Comparison of ENCODE assay signal across 8 mouse cellular contexts in the genomic region with DNA sequence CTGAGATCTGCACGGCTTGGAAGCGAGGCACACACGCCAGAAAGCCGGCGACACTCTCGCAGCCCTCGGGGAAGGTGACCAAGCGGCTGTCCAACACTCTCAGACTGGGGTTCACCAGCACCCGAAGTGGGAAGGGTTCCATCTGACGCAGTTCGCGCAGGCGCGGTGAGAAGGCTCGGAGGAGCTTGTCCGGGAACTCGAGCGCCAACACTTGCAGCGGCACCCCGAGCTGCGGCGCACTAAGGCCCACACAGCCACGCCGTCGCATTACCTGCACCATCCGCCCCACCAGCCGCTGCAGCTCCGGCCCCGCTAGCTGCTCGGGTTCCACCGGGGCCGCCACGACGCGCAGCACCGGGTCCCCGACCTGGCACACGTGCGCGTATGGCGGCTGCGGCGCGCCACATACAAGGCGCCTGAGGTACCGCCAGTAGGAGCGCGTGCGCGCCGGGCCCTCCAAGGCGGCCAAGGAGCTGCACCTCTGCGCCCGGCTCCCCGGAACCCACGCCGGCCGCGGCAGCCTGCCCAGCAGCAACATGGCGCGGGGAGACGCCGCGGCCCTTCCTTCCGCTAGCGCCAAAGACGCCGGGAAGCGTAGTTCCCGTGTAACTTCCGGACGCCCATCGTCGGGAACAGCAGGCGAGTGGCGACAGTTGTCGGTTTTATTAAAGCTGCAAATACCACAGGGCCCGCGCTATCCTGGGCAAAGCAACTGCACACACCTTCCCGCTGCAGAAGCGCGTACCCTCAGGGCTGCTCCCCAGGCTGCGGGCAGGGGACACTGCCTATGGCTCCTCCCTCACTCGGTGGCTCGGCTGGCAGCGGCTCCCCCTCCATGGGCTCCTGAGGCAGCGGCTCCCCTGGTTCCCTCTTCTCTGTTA. TPM values are rescaled to one million over a fixed set of nuclear protein-coding genes. Genes with fewer than 3 reads are reported as not detected.
DNase-seq lines count a peak whose midpoint lies in the region; ATAC-seq and TF ChIP-seq lines count a peak whose summit lies in the region.

Gene Pdf, minus strand, starts transcription at position 554 of the 881 bp plus-strand sequence.

- peak within 1 kb of the TSS; percentile 88 for H3K4me2 ChIP-seq in CH12.LX (ENCODE audit: insufficient read depth, low read depth, poor library complexity, severe bottlenecking)
- H3K4me2 ChIP-seq in forebrain, embryonic 13.5 days, result peak within 1 kb of the TSS; percentile 94
- peak within 1 kb of the TSS; percentile 87 for H3K4me2 ChIP-seq in heart, postnatal 0 days (ENCODE audit: low read depth, low read length)
- H3K4me2 ChIP-seq in liver, embryonic 15.5 days, result peak within 1 kb of the TSS; percentile 90
- peak within 1 kb of the TSS; percentile 94 for H3K4me2 ChIP-seq in neural tube, embryonic 12.5 days (replicated peaks)
- H3K4me2 ChIP-seq in stomach, postnatal 0 days (replicated peaks; ENCODE audit: low read depth), result peak within 1 kb of the TSS; percentile 88

- H3K4me1 ChIP-seq in CH12.LX (ENCODE audit: control insufficient read depth in 1 of 2, insufficient read depth in 2 of 2), result peaks cover 5 to 39% of the 10 kb centered on the region in 2 experiments; a peak in 3 of 4 replicates
- peaks cover 26% of the 10 kb centered on the region for H3K4me1 ChIP-seq in forebrain, embryonic 13.5 days
- 0 out of 2 replicates have a peak, but pooled peaks cover 13% of the 10 kb centered on the region for H3K4me1 ChIP-seq in heart, postnatal 0 days (ENCODE audit: control insufficient read depth, insufficient read depth)
- peaks cover 32% of the 10 kb centered on the region for H3K4me1 ChIP-seq in liver, embryonic 15.5 days (replicated peaks)
- H3K4me1 ChIP-seq in neural tube, embryonic 12.5 days, result peaks cover 18% of the 10 kb centered on the region
- no peaks in the 10 kb centered on the region for H3K4me1 ChIP-seq in stomach, postnatal 0 days (replicated peaks; ENCODE audit: control insufficient read depth, insufficient read depth)

- peak; percentile 87 for ATAC-seq in forebrain, embryonic 13.5 days
- ATAC-seq in heart, postnatal 0 days (ENCODE audit: insufficient read depth, low read depth), result peak; percentile 87
- peak; percentile 75 for ATAC-seq in liver, embryonic 15.5 days (ENCODE audit: insufficient read depth)
- peak; percentile 82 for ATAC-seq in neural tube, embryonic 12.5 days (ENCODE audit: low FRiP score, low read depth)
- peak; percentile 90 for ATAC-seq in stomach, postnatal 0 days (ENCODE audit: low FRiP score, low TSS enrichment)

- no peak for TF ChIP-seq EP300 in CH12.LX (IDR thresholded peaks at IDR 0.05; ENCODE audit: low read length)
- TF ChIP-seq EP300 in heart, postnatal 0 days (IDR thresholded peaks at IDR 0.05; ENCODE audit: low read depth), result no peak; the same call in 1 of the 2 replicates
- no peak for TF ChIP-seq EP300 in stomach, postnatal 0 days (optimal IDR thresholded peaks at IDR 0.05)

- H3K9me3 ChIP-seq in CH12.LX (replicated peaks; ENCODE audit: low read length), result no peaks in the 10 kb centered on the region
- H3K9me3 ChIP-seq in forebrain, embryonic 13.5 days (replicated peaks), result no peaks in the 10 kb centered on the region
- H3K9me3 ChIP-seq in heart, postnatal 0 days (replicated peaks; ENCODE audit: control insufficient read depth, low read length), result no peaks in the 10 kb centered on the region
- H3K9me3 ChIP-seq in liver, embryonic 15.5 days (replicated peaks), result no peaks in the 10 kb centered on the region
- H3K9me3 ChIP-seq in neural tube, embryonic 12.5 days, result no peaks in the 10 kb centered on the region
- no peaks in the 10 kb centered on the region for H3K9me3 ChIP-seq in stomach, postnatal 0 days (ENCODE audit: control insufficient read depth, low read length)

- H3K4me3 ChIP-seq in CH12.LX (replicated peaks in 1 of 3; ENCODE audit: low read depth in 2 of 3, low read length in 2 of 3, poor library complexity in 1 of 3), result peak within 1 kb of the TSS; percentile 76 to 91 (median 90)
- H3K4me3 ChIP-seq in forebrain, embryonic 13.5 days, result peak within 1 kb of the TSS; percentile 81
- peak within 1 kb of the TSS; percentile 88 for H3K4me3 ChIP-seq in heart, postnatal 0 days (ENCODE audit: low read depth, low read length)
- peak within 1 kb of the TSS; percentile 73 for H3K4me3 ChIP-seq in liver, embryonic 15.5 days (replicated peaks)
- H3K4me3 ChIP-seq in neural tube, embryonic 12.5 days, result peak within 1 kb of the TSS; percentile 82
- H3K4me3 ChIP-seq in stomach, postnatal 0 days (ENCODE audit: low read depth, low read length), result peak within 1 kb of the TSS; percentile 89

- peak within 1 kb of the TSS; percentile 74 for H3K9ac ChIP-seq in CH12.LX (ENCODE audit: insufficient read depth, low read depth)
- H3K9ac ChIP-seq in forebrain, embryonic 13.5 days, result peak within 1 kb of the TSS; percentile 84
- H3K9ac ChIP-seq in heart, postnatal 0 days (replicated peaks; ENCODE audit: low read depth, low read length), result peak within 1 kb of the TSS; percentile 77
- peak within 1 kb of the TSS; percentile 70 for H3K9ac ChIP-seq in liver, embryonic 15.5 days
- peak within 1 kb of the TSS; percentile 88 for H3K9ac ChIP-seq in neural tube, embryonic 12.5 days
- H3K9ac ChIP-seq in stomach, postnatal 0 days (ENCODE audit: low read length), result peak within 1 kb of the TSS; percentile 82

- H3K27ac ChIP-seq in CH12.LX (ENCODE audit: insufficient read depth, low read depth), result peak within 1 kb of the TSS; percentile 80
- peak within 1 kb of the TSS; percentile 90 for H3K27ac ChIP-seq in forebrain, embryonic 13.5 days
- H3K27ac ChIP-seq in heart, postnatal 0 days (ENCODE audit: low read depth), result peak within 1 kb of the TSS; percentile 93
- H3K27ac ChIP-seq in liver, embryonic 15.5 days (replicated peaks), result peak within 1 kb of the TSS; percentile 83
- H3K27ac ChIP-seq in neural tube, embryonic 12.5 days, result peak within 1 kb of the TSS; percentile 46
- peak within 1 kb of the TSS; percentile 94 for H3K27ac ChIP-seq in stomach, postnatal 0 days (replicated peaks)

- no peak for TF ChIP-seq RAD21 in CH12.LX (IDR thresholded peaks at IDR 0.05; ENCODE audit: low read depth, low read length)

- WGBS in forebrain, embryonic 13.5 days, result under 1% methylated on average over 87 of the region's 87 CpGs
- under 1% methylated on average over 87 of the region's 87 CpGs for WGBS in heart, postnatal 0 days
- under 1% methylated on average over 87 of the region's 87 CpGs for WGBS in liver, embryonic 15.5 days (ENCODE audit: insufficient replicate concordance)
- under 1% methylated on average over 87 of the region's 87 CpGs for WGBS in neural tube, embryonic 12.5 days
- under 1% methylated on average over 85 of the region's 87 CpGs for WGBS in stomach, postnatal 0 days

- dilution Hi-C loops in CH12.LX (cut with MboI; ENCODE audit: extremely low pct_ligation_motif_present, extremely low pct_unique_long_range_greater_than_20kb, low sequenced_read_pairs), result no loop called here

- in situ Hi-C loops in CH12.LX (cut with MboI; ENCODE audit: low pct_ligation_motif_present, low pct_unique_long_range_greater_than_20kb, low sequenced_read_pairs), result no loop called here

- peak; percentile 86 for TF ChIP-seq POLR2A in CH12.LX (IDR thresholded peaks at IDR 0.05; ENCODE audit: low read depth, low read length)

- DNase-seq in CH12.LX (ENCODE audit: extremely low read depth), result peak; percentile 69
- peak; percentile 69 for DNase-seq in c-Kit-positive CD71-positive TER-119-positive erythroid progenitor cells, embryonic 14.5 days (ENCODE audit: low spot score)
- DNase-seq in heart, postnatal 0 days (ENCODE audit: low spot score), result peak; percentile 78
- peak; percentile 87 to 92 for DNase-seq in kidney, postnatal 4 days
- peak; percentile 87 for DNase-seq in stomach, postnatal 0 days (ENCODE audit: low spot score)

- H3K79me2 ChIP-seq in CH12.LX (replicated peaks; ENCODE audit: control insufficient read depth, extremely low read depth, insufficient read depth, poor library complexity, severe bottlenecking), result peaks cover 24% of the 10 kb centered on the region

- TF ChIP-seq CTCF in CH12.LX (conservative IDR thresholded peaks at IDR 0.05 in 1 of 2, IDR thresholded peaks at IDR 0.05 in 1 of 2; ENCODE audit: low read depth in 2 of 2, low read length in 2 of 2), result no peak
- no peak for TF ChIP-seq CTCF in heart, postnatal 0 days (IDR thresholded peaks at IDR 0.05; ENCODE audit: low read depth)
- no peak for TF ChIP-seq CTCF in stomach, postnatal 0 days (IDR thresholded peaks at IDR 0.05; ENCODE audit: low read depth)

- no peaks in the 10 kb centered on the region for H3K27me3 ChIP-seq in CH12.LX (replicated peaks)
- H3K27me3 ChIP-seq in forebrain, embryonic 13.5 days, result no peaks in the 10 kb centered on the region
- H3K27me3 ChIP-seq in heart, postnatal 0 days (ENCODE audit: control insufficient read depth, insufficient read depth, low read length), result no peaks in the 10 kb centered on the region
- no peaks in the 10 kb centered on the region for H3K27me3 ChIP-seq in liver, embryonic 15.5 days
- H3K27me3 ChIP-seq in neural tube, embryonic 12.5 days (replicated peaks), result no peaks in the 10 kb centered on the region
- H3K27me3 ChIP-seq in stomach, postnatal 0 days (ENCODE audit: control insufficient read depth, insufficient read depth, low read length), result no peaks in the 10 kb centered on the region

- peaks cover 65 to 76% of the 10 kb centered on the region in 2 experiments for H3K36me3 ChIP-seq in CH12.LX (replicated peaks in 1 of 2; ENCODE audit: control insufficient read depth in 1 of 2, insufficient read depth in 1 of 2, low read length in 1 of 2)
- H3K36me3 ChIP-seq in forebrain, embryonic 13.5 days (ENCODE audit: poor library complexity, severe bottlenecking), result peaks cover 83% of the 10 kb centered on the region
- peaks cover 71% of the 10 kb centered on the region for H3K36me3 ChIP-seq in heart, postnatal 0 days (replicated peaks; ENCODE audit: control insufficient read depth, insufficient read depth, low read length)
- peaks cover 82% of the 10 kb centered on the region for H3K36me3 ChIP-seq in liver, embryonic 15.5 days (replicated peaks)
- peaks cover 83% of the 10 kb centered on the region for H3K36me3 ChIP-seq in neural tube, embryonic 12.5 days
- H3K36me3 ChIP-seq in stomach, postnatal 0 days (ENCODE audit: control insufficient read depth, insufficient read depth, low read length), result peaks cover 27% of the 10 kb centered on the region

TF ChIP-seq in CH12.LX, 34 proteins besides CTCF, POLR2A, EP300 and RAD21 (continues in another document):
- no peak for TF ChIP-seq ZC3H11A (IDR thresholded peaks at IDR 0.05; ENCODE audit: low read depth, low read length)

RNA-seq across cellular contexts. Expression of gene Pdf, which starts in this region (rescaled TPM):
- total RNA-seq in CH12.LX (2012; rRNA removed) (34.6 and 43.7 TPM in 2 replicates), CH12.LX (2014; rRNA removed) (49.4 and 50.2 TPM in 2 replicates)
- polyA plus RNA-seq in CH12.LX (2012; ENCODE audit: insufficient read length, low read depth), result 36.8 and 38.9 TPM in 2 replicates
- polyA plus RNA-seq in forebrain, embryonic 13.5 days (2015; fragmentation: Nextera tagmentation; extraction: Ambion mirVana), result 32.0 and 36.7 TPM in 2 replicates
- total RNA-seq in heart, postnatal 0 days (2014; rRNA removed; ENCODE audit: low replicate concordance), result 90.4 and 94.8 TPM in 2 replicates
- polyA plus RNA-seq in heart, postnatal 0 days (2015; fragmentation: Nextera tagmentation; extraction: Ambion mirVana), result 55.9 and 59.7 TPM in 2 replicates
- polyA plus RNA-seq in liver, embryonic 15.5 days (2015; fragmentation: Nextera tagmentation; extraction: Ambion mirVana), result 16.5 and 19.2 TPM in 2 replicates
- polyA plus RNA-seq in neural tube, embryonic 12.5 days (2016; fragmentation: Nextera tagmentation; extraction: Ambion mirVana), result 43.0 and 43.9 TPM in 2 replicates
- 26.5 and 28.2 TPM in 2 replicates for polyA plus RNA-seq in stomach, postnatal 0 days (2015; fragmentation: Nextera tagmentation; extraction: Ambion mirVana)

Comparison
In these comparisons a context has a peak if more than half of its experiments do, and no peak if none do; other contexts are left out.
1. Peak in every context shown above with its lines: DNase-seq, ATAC-seq, H3K4me3 ChIP-seq and H3K27ac ChIP-seq.